Mouse (Mus musculus) heart, postnatal 36 days (tissue): ENCODE measurements around the gene Plin5. TPM values are rescaled to one million over a fixed set of nuclear protein-coding genes. Genes with fewer than 3 reads are reported as not detected.

Experiments used
- DNase-seq, 2 experiments: peaks; one replicate each; pipeline ENCODE4 v3.0.0; 2021 to 2022
- intact Hi-C: fragments of 180-260 bp; cut with DNase I; formaldehyde crosslinking; loops from one replicate; pipeline ENCODE4 v1.15.1; 2025
- total RNA-seq, 2 experiments: library from RNA; stranded (reverse); gene quantifications; 2 replicates each; pipeline ENCODE4 v1.2.3; 2021

Gene Plin5
- 100 to 1,000 TPM; 171 to 183 TPM for total RNA-seq

- DNase-seq: peak; percentile 69 to 77
- intact Hi-C loops: no loop called here
Measured at GRCm38 (mm10) chr17:56117251-56117710, at the start of gene Plin5. Plin5 (minus strand) TSS chr17:56117596.

DNA sequence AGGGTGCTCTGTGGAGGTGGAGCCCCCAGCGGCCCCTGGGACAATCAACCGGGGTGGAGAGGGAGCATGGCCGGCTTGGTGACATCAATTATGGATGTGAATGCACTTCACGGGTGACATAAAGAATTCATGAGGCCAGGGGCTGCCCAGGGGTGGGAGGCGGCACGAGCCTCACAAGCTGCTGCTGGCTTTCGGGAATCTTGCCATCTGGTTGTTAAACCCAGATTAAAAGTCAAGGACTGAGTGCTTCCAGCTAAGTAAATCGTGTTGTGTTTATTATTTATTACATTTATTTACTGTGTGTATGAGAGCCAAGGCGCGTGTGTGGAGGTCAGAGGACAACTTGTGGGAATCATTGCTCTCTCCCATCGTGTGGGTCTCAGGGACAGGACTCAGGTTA lies 48.3 kb upstream of the Plin5 start:
- intact Hi-C loops: no loop called here
- DNase-seq: no peak

DNA sequence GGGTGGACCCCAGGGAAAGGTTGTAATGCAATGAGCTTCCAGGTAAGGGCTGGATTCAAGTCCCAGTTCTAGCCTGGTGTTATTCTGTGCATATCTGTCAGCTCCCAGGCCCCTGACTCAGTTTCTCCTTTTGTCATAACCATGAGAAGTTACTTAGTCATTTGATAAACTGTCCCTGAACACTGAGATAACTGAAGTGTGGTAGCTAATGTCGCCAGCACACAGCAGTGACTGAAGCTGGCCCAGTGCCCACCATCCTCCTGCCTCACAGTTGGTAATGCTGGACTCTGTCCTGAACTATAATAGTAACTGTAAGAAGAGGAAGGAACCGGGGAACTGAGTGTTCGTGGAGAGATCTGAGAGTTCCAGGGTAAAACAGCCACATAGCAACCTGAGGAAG lies 47.1 kb upstream of the Plin5 start:
- DNase-seq: no peak
- intact Hi-C loops: no loop called here

DNA sequence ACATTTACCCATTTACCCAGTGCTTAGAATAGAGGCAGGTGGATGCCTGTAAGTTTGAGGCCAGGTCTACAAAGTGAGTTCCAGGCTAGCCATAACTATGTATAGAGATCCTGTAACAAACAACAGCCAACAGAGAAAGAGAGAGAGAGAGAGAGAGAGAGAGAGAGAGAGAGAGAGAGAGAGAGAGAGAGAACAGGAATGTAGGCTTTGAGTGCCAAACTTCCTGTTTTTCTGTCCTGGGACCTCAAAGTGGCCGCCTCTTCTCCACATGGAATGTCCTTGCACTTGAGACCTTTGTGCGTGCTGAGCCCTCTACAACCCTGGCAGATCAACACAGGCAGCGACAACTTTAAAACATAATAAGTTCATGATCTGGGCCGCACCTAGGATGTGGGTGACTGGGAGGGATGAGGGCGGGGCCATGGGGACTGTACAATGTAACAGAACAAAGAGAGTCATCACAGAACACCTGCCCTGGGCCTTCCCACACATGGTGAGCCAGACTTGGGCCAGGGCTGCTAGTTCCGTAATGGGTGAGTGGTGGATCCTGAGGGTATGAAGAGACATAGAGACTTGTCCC lies 46.2 kb upstream of the Plin5 start:
- intact Hi-C loops: loop anchor here (2.0 kb wide), 1 partner anchor 55 kb away; the partner anchor contains the start of gene Dpp9
- no peak for DNase-seq

- intact Hi-C loops: loop anchor here (1.0 to 2.0 kb wide), 2 partner anchors 22 to 56 kb away; partner anchors contain the start of gene Dpp9
Measured at GRCm38 (mm10) chr17:56162231-56162774, 44.9 kb upstream of the Plin5 start, which contains the start of gene Tnfaip8l1. Tnfaip8l1 (plus strand) TSS chr17:56162477.

GRCm38 (mm10) chr17:56159729-56160128 lies 42.3 kb upstream of the Plin5 start:
- intact Hi-C loops: loop anchor here (1.0 kb wide), 1 partner anchor 26 kb away; no protein-coding TSS in a partner anchor
- peak; percentile 67 to 70 for DNase-seq

More at GRCm38 (mm10) chr17:56162231-56162774, 44.9 kb upstream of the Plin5 start, which contains the start of gene Tnfaip8l1:
- DNase-seq: peak; percentile 92 to 94

- DNase-seq: peak; percentile 53 to 66
- intact Hi-C loops: no loop called here
Measured at GRCm38 (mm10) chr17:56153643-56154042, 36.2 kb upstream of the Plin5 start.

DNA sequence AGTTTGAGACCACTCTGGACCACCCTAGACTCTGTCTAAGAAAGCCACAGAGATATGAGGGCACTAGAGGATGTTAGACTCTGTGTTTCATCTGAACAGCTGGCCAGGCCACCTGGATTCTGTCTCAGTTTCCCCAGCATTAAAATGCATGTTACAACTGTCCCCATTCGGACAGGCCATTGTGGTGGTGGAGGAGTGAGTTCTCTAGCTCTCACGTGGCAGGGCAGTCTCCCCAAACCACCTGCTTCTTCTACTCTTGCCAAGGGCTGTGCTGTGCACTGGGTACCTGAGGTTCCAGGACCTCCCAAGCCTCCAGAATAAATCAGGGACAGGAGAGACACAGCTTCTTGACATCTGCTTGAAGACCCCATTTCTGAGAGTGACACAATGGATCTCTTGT lies 32.5 kb upstream of the Plin5 start:
- intact Hi-C loops: no loop called here
- DNase-seq: no peak

- DNase-seq: no peak
- intact Hi-C loops: no loop called here
Measured at GRCm38 (mm10) chr17:56148790-56149618, 31.6 kb upstream of the Plin5 start.

- intact Hi-C loops: no loop called here
- no peak for DNase-seq
Measured at GRCm38 (mm10) chr17:56148280-56148679, 30.9 kb upstream of the Plin5 start.

- intact Hi-C loops: no loop called here
- DNase-seq: no peak
Measured at GRCm38 (mm10) chr17:56147420-56147819, 30.0 kb upstream of the Plin5 start.

GRCm38 (mm10) chr17:56146131-56146530 lies 28.7 kb upstream of the Plin5 start:
- DNase-seq: no peak
- intact Hi-C loops: no loop called here

GRCm38 (mm10) chr17:56144546-56144945 lies 27.1 kb upstream of the Plin5 start:
- intact Hi-C loops: no loop called here
- DNase-seq: no peak

- intact Hi-C loops: no loop called here
- peak in 1 of 2 experiments; percentile 64 for DNase-seq
Measured at GRCm38 (mm10) chr17:56141702-56142605, 24.6 kb upstream of the Plin5 start.

- intact Hi-C loops: no loop called here
Measured at GRCm38 (mm10) chr17:56139858-56140595, 22.6 kb upstream of the Plin5 start, which contains the start of gene Sema6b. Sema6b (minus strand) TSS chr17:56140343.

DNA sequence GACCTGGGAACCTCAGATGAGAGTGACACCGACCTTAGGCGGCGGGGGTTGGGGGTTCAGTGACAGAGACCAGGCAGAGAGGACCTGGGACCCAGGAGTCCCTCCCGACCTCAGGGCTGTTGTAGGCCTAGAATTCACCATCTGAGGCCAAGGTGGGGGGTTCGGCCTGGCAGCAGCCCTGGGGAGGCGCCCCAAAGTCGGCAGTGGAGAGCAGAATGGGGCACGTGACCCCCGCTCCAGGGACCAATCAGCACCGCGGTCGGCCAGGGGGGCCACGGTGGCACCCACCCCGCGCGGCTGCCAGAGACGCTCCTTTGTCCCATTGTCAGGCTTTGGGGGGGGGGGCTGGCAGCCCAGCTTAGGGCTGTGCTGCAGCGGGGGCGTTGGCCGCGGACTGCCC lies 22.0 kb upstream of the Plin5 start:
- DNase-seq: no peak
- intact Hi-C loops: no loop called here

More at GRCm38 (mm10) chr17:56139858-56140595, 22.6 kb upstream of the Plin5 start, which contains the start of gene Sema6b:
- peak; percentile 67 to 79 for DNase-seq

DNA sequence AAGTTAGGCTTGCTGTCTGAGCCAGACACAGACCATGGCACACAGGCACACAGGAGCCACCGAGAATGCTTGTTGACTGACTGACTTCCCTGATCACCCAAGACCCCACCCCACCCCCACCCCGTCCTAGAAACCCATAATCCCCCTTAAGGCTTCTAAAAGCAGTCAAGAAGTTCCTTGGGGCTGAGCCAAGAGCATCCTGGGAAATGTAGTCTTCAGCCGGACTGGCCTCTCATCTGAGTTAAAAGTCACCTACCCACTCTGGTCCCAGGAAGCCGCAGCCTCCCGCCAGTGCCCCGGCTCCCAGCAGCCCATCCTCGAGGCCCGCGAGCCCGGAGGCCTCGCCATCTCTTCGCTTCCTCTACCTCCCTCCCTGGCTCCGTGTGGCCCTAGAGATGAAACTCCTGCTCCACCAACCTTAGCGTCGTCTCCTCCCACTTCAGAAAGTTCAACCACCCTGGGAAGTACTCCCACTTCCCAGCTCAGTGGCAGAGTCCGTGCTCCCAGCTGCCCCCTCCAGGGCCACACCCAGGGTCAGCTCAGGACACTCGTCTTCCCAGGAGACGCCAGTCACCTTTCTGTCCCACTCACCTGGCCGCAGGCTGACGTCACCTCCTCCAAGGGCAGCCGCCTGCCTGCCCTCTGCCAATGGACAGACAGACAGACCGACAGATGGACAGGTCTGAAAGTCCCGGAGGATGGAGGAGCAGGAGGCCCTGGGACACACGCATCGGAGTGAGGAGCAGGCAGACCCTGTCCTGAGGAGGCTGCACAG lies 20.6 kb upstream of the Plin5 start:
- intact Hi-C loops: no loop called here
- DNase-seq: no peak

DNA sequence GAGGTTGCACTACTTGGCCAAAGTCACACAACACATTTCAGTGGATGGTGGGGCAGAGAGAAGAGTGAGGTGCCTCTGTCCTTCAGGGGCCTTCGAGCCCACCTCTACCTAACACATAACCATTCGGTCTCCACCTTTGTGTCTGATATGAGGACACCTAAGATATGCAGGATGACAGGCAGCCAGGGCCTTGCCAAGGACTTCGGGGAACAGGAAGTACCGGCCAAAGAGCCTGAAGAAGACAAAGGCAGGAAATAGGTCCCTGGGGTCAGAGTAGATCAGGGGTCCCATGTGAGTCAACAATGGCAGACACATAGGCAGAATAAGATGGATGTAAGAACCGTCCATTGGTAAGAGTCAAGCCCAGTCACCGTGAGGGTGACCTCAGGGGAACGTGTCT lies 19.2 kb upstream of the Plin5 start:
- no peak for DNase-seq
- intact Hi-C loops: no loop called here
